ENCODE assay signal across 13 mouse cellular contexts in the genomic region with DNA sequence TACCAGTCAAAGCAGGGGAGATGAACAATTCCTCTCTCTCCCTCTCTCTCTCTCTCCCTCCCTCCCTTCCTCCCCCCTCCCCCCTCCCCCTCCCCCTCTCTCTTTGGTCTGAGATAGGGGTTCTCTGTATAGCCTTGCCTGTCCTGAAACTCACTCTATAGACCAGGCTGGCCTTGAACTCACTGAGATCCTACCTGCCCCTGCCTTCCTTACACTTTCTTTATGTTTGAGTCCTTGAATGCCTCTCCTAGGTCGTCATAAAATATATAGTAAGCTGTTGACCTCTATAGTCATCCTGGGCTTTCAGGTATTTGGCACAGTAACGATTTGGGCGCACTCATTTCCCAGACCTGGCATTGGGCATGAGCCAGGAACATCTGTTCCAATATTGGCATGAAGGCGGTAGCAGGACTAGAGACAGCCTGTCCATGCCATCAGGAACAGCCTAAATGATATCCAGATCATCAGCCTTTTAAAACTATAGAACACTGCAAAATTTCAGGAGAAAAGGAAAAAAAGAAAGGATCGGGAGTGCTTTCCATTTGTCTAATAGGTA. TPM values are rescaled to one million over a fixed set of nuclear protein-coding genes. Genes with fewer than 3 reads are reported as not detected.
DNase-seq lines count a peak whose midpoint lies in the region; ATAC-seq lines count a peak whose summit lies in the region.
"Had no signal": no experiment of that assay in that cellular context is flagged by ENCODE, and none has a peak within 500 bp of the region (broad histone marks: within the 10 kb centered on the region; RNA-seq: fewer than 3 reads in every experiment).

No protein-coding gene starts in this region.

- peak overlapping the region; percentile 61 for H3K4me2 ChIP-seq in heart, embryonic 12.5 days
- peak overlapping the region; percentile 50 for H3K4me2 ChIP-seq in lung, embryonic 16.5 days (ENCODE audit: low read depth, low read length)
- H3K4me2 ChIP-seq in heart, embryonic 16.5 days (ENCODE audit: low read depth, low read length), result peak overlapping the region; percentile 48
- H3K4me2 ChIP-seq in liver, embryonic 15.5 days, result peak overlapping the region; percentile 64

- peak overlapping the region; percentile 38 for H3K4me3 ChIP-seq in heart, embryonic 12.5 days
- H3K4me3 ChIP-seq in lung, embryonic 16.5 days (ENCODE audit: low read length), result peak overlapping the region; percentile 16; the same call in 1 of the 2 replicates
- peak overlapping the region; percentile 49 for H3K4me3 ChIP-seq in heart, embryonic 16.5 days (ENCODE audit: low read length)
- peak overlapping the region; percentile 52; the same call in 1 of the 2 replicates for H3K4me3 ChIP-seq in liver, embryonic 15.5 days (replicated peaks)

- no peaks in the 10 kb centered on the region for H3K27me3 ChIP-seq in heart, embryonic 12.5 days (replicated peaks)
- H3K27me3 ChIP-seq in lung, embryonic 16.5 days (ENCODE audit: control insufficient read depth, insufficient read depth, low read depth, low read length), result no peaks in the 10 kb centered on the region
- H3K27me3 ChIP-seq in heart, embryonic 16.5 days (ENCODE audit: control insufficient read depth, insufficient read depth, low read length), result no peaks in the 10 kb centered on the region
- no peaks in the 10 kb centered on the region for H3K27me3 ChIP-seq in liver, embryonic 15.5 days
- H3K27me3 ChIP-seq: stomach, embryonic 15.5 days had no signal

- WGBS in heart, embryonic 12.5 days, result 77% methylated on average over 5 of the region's 5 CpGs
- WGBS in lung, embryonic 16.5 days, result 79% methylated on average over 5 of the region's 5 CpGs
- 78% methylated on average over 5 of the region's 5 CpGs for WGBS in heart, embryonic 16.5 days
- WGBS in liver, embryonic 15.5 days (ENCODE audit: insufficient replicate concordance), result 66% methylated on average over 5 of the region's 5 CpGs

- H3K9ac ChIP-seq in heart, embryonic 12.5 days, result no peak overlapping the region
- H3K9ac ChIP-seq in lung, embryonic 16.5 days (ENCODE audit: low read length), result no peak overlapping the region
- H3K9ac ChIP-seq in heart, embryonic 16.5 days (ENCODE audit: low read length), result peak overlapping the region; percentile 46; the same call in 1 of the 2 replicates
- no peak overlapping the region for H3K9ac ChIP-seq in liver, embryonic 15.5 days
- H3K9ac ChIP-seq: stomach, embryonic 15.5 days had no signal

- ATAC-seq in heart, embryonic 12.5 days (ENCODE audit: insufficient number of reproducible peaks, low FRiP score), result no peak
- ATAC-seq in lung, embryonic 16.5 days (ENCODE audit: low read depth), result no peak
- no peak for ATAC-seq in heart, embryonic 16.5 days (replicated peaks; ENCODE audit: extremely low read depth, insufficient read depth, low FRiP score)
- no peak for ATAC-seq in liver, embryonic 15.5 days (ENCODE audit: insufficient read depth)

- no peaks in the 10 kb centered on the region for H3K9me3 ChIP-seq in heart, embryonic 12.5 days (replicated peaks)
- H3K9me3 ChIP-seq in lung, embryonic 16.5 days (ENCODE audit: control insufficient read depth, low read length), result no peaks in the 10 kb centered on the region
- H3K9me3 ChIP-seq in heart, embryonic 16.5 days (replicated peaks; ENCODE audit: control insufficient read depth, low read length), result no peaks in the 10 kb centered on the region
- H3K9me3 ChIP-seq in liver, embryonic 15.5 days (replicated peaks), result no peaks in the 10 kb centered on the region
- H3K9me3 ChIP-seq: midbrain, embryonic 10.5 days; stomach, embryonic 15.5 days had no signal

- no peak overlapping the region for H3K27ac ChIP-seq in heart, embryonic 12.5 days (ENCODE audit: poor library complexity, severe bottlenecking)
- no peak overlapping the region for H3K27ac ChIP-seq in lung, embryonic 16.5 days (ENCODE audit: low read length)
- no peak overlapping the region for H3K27ac ChIP-seq in heart, embryonic 16.5 days (ENCODE audit: low read length)
- H3K27ac ChIP-seq in liver, embryonic 15.5 days (replicated peaks), result no peak overlapping the region
- H3K27ac ChIP-seq: stomach, embryonic 15.5 days had no signal

- DNase-seq in heart, adult 8-10 months (ENCODE audit: low spot score), result no peak
- no peak for DNase-seq in lung, postnatal 10 days
- DNase-seq in cerebellum, postnatal 25 days, result no peak
- DNase-seq in layer of hippocampus, adult 9-10 months (ENCODE audit: low spot score), result no peak
- DNase-seq: gastrocnemius, postnatal 14 days had no signal

- no peaks in the 10 kb centered on the region for H3K36me3 ChIP-seq in heart, embryonic 12.5 days
- H3K36me3 ChIP-seq in lung, embryonic 16.5 days (ENCODE audit: control insufficient read depth, insufficient read depth, low read length), result 0 out of 2 replicates have a peak, but pooled peaks cover 2% of the 10 kb centered on the region
- no peaks in the 10 kb centered on the region; the same call in 1 of the 2 replicates for H3K36me3 ChIP-seq in heart, embryonic 16.5 days (ENCODE audit: control insufficient read depth, insufficient read depth)
- no peaks in the 10 kb centered on the region for H3K36me3 ChIP-seq in liver, embryonic 15.5 days (replicated peaks)
- H3K36me3 ChIP-seq: midbrain, embryonic 10.5 days; stomach, embryonic 15.5 days had no signal

- peaks cover 5% of the 10 kb centered on the region for H3K4me1 ChIP-seq in heart, embryonic 12.5 days (replicated peaks)
- H3K4me1 ChIP-seq in lung, embryonic 16.5 days (replicated peaks; ENCODE audit: control insufficient read depth, insufficient read depth, low read length), result no peaks in the 10 kb centered on the region
- no peaks in the 10 kb centered on the region for H3K4me1 ChIP-seq in heart, embryonic 16.5 days (ENCODE audit: control insufficient read depth, insufficient read depth, low read length)
- peaks cover 26% of the 10 kb centered on the region for H3K4me1 ChIP-seq in liver, embryonic 15.5 days (replicated peaks)
- H3K4me1 ChIP-seq: stomach, embryonic 15.5 days had no signal

RNA-seq across cellular contexts. Expression of a gene that starts 1.0 kb away (rescaled TPM):
- 8.7 and 9.4 TPM in 2 replicates for polyA plus RNA-seq in heart, embryonic 12.5 days (2016; fragmentation: Nextera tagmentation; extraction: Ambion mirVana)
- total RNA-seq in heart, adult 8-10 months (2022), result 1 to 10 TPM; 2.6 to 4.2 (median 3.1) TPM
- polyA plus RNA-seq in lung, embryonic 16.5 days (2015; fragmentation: Nextera tagmentation; extraction: Ambion mirVana), result 14.2 and 14.6 TPM in 2 replicates
- 8.6 and 17.5 TPM in 2 replicates for polyA plus RNA-seq in heart, embryonic 16.5 days (2015; fragmentation: Nextera tagmentation; extraction: Ambion mirVana)
- 7.5 and 9.5 TPM in 2 replicates for polyA plus RNA-seq in liver, embryonic 15.5 days (2015; fragmentation: Nextera tagmentation; extraction: Ambion mirVana)

RNA-seq across cellular contexts. Expression of a gene that starts 7.4 kb away (rescaled TPM):
- 9.9 and 10.7 TPM in 2 replicates for polyA plus RNA-seq in heart, embryonic 12.5 days (2016; fragmentation: Nextera tagmentation; extraction: Ambion mirVana)
- total RNA-seq in heart, adult 8-10 months (2022), result 10 to 100 TPM; 16.1 to 25.6 (median 20.1) TPM
- 53.8 and 58.5 TPM in 2 replicates for polyA plus RNA-seq in lung, embryonic 16.5 days (2015; fragmentation: Nextera tagmentation; extraction: Ambion mirVana)
- polyA plus RNA-seq in heart, embryonic 16.5 days (2015; fragmentation: Nextera tagmentation; extraction: Ambion mirVana), result 35.8 and 37.0 TPM in 2 replicates
- 10.3 and 10.8 TPM in 2 replicates for polyA plus RNA-seq in liver, embryonic 15.5 days (2015; fragmentation: Nextera tagmentation; extraction: Ambion mirVana)

RNA-seq across cellular contexts. Expression of a gene that starts 29.9 kb away (rescaled TPM):
- 0.90 and 1.2 TPM in 2 replicates for polyA plus RNA-seq in heart, embryonic 12.5 days (2016; fragmentation: Nextera tagmentation; extraction: Ambion mirVana)
- total RNA-seq in heart, adult 8-10 months (2022), result 1 to 10 TPM; 4.9 to 8.8 (median 5.8) TPM
- polyA plus RNA-seq in lung, embryonic 16.5 days (2015; fragmentation: Nextera tagmentation; extraction: Ambion mirVana), result 5.9 and 6.1 TPM in 2 replicates
- 1.9 and 2.4 TPM in 2 replicates for polyA plus RNA-seq in heart, embryonic 16.5 days (2015; fragmentation: Nextera tagmentation; extraction: Ambion mirVana)
- 0.81 and 0.92 TPM in 2 replicates for polyA plus RNA-seq in liver, embryonic 15.5 days (2015; fragmentation: Nextera tagmentation; extraction: Ambion mirVana)

RNA-seq across cellular contexts. Expression of a gene that starts 31.1 kb away (rescaled TPM):
- 28.7 and 28.8 TPM in 2 replicates for polyA plus RNA-seq in heart, embryonic 12.5 days (2016; fragmentation: Nextera tagmentation; extraction: Ambion mirVana)
- 10 to 100 TPM; 28.6 to 39.2 (median 35.6) TPM for total RNA-seq in heart, adult 8-10 months (2022)
- polyA plus RNA-seq in lung, embryonic 16.5 days (2015; fragmentation: Nextera tagmentation; extraction: Ambion mirVana), result 50.6 and 54.7 TPM in 2 replicates
- polyA plus RNA-seq in heart, embryonic 16.5 days (2015; fragmentation: Nextera tagmentation; extraction: Ambion mirVana), result 42.5 and 46.8 TPM in 2 replicates
- polyA plus RNA-seq in liver, embryonic 15.5 days (2015; fragmentation: Nextera tagmentation; extraction: Ambion mirVana), result 7.9 and 9.0 TPM in 2 replicates

RNA-seq across cellular contexts. Expression of a gene that starts 41.5 kb away (rescaled TPM):
- polyA plus RNA-seq in heart, embryonic 12.5 days (2016; fragmentation: Nextera tagmentation; extraction: Ambion mirVana), result 2.4 and 3.6 TPM in 2 replicates
- 1 to 10 TPM; 2.7 to 5.0 (median 4.3) TPM for total RNA-seq in heart, adult 8-10 months (2022)
- polyA plus RNA-seq in lung, embryonic 16.5 days (2015; fragmentation: Nextera tagmentation; extraction: Ambion mirVana), result 3.6 and 4.6 TPM in 2 replicates
- 2.3 and 5.2 TPM in 2 replicates for polyA plus RNA-seq in heart, embryonic 16.5 days (2015; fragmentation: Nextera tagmentation; extraction: Ambion mirVana)
- polyA plus RNA-seq in liver, embryonic 15.5 days (2015; fragmentation: Nextera tagmentation; extraction: Ambion mirVana), result 0.97 TPM in 1 of 2 replicates, not detected in the other
- total RNA-seq: left cerebral cortex, postnatal 10 days had no signal
- polyA plus RNA-seq: neural tube, embryonic 11.5 days had no signal
